Mouse (Mus musculus) lung, postnatal 14 days (tissue): ENCODE measurements around the gene Mad1l1.

Experiments
- DNase-seq: peaks from one replicate; pipeline ENCODE4 v3.0.0; 2021

Gene Mad1l1

DNA sequence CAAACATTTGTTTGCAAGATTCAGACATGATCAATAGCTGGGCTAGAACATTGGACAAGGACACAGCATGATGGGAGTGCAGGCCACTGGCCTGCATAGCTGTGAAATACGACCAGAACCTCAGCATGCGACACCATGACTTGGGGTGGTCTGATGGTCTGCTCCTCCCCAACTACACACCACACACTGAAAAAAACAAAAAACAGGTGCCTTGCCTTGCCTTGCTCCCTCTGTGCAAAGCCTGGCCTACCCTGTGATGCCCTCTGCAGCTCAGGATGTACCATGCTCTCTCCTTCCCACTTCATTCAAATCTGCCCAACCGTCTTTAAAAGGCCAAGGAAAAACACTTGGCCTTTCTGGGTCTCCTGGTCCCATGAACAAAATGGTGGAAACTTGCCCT lies 63.3 kb downstream of the Mad1l1 start:
- no peak for DNase-seq

DNA sequence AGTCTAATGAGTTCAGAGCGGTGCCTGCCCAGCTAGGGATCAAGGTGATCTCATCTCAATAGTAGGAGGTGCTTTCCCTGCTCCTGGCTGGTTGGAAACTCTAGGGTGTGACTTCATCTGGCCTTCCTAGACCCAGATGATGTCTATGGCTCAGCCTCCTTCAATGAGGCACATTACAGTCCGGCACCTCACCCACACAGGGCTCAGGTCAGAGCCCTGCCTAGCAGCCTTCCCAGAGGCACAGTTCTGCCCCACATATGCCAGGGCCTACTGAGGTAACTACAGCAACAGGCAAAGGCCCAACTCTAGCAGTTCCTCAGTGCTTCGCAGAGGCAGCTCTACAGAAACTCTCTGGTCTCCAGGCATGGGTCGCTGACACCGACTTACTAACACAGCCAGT lies 63.9 kb downstream of the Mad1l1 start:
- DNase-seq = no peak

DNA sequence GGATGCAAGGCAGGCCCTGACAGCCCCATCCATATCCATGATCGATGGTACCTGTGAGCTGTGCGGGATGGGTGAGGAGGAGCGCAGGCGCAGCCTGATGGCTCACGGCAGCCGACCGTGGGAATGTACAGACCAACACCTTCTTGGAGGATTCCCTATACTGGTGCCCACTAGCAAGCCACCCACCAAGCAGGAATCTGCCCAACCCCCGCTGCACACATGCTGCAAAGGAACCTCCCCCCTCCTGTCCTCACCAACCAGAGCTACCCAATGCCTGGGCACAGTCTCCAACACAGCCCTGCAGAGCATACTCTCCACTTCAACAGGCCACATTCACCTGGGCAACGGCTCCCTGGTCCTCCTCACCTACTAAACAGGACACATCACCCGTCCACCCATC lies 64.7 kb downstream of the Mad1l1 start:
- no peak for DNase-seq

DNA sequence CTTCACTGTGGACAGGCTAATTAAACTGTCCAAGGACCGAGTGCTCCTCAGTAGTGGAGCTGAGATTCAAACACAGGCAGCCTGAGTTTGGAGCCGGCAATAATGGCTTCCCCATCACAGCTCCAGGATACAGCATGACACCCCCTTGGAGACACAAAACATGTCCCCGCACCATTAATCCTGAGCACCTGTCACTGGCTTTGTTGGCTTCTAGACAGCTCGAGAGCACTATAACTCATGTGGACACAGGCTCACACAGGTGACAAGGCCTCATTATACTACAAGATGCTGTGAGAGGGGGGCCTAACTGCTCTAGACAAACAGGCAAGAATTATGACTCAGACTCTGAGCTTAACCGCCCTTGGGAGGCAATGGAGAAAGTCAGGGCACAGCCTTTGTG lies 66.1 kb downstream of the Mad1l1 start:
- DNase-seq = no peak

DNA sequence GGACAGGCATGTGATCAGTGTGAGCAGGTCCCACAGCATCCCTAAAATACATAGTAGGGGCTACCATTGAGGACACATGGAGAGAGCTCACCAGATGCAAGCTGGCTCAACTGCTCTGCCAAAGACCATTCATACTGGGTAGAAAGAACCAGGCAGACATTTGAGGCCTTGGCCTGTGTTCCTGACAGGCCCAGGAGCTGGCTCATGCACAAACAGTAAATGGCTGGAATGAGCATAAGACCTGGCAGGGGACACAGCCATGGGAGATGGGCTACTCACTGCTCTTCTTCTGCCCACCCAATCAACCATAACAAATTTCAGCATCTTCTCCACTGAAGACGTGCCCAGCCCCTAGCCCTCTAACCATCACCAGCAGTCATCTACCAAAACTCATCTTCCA lies 66.7 kb downstream of the Mad1l1 start:
- DNase-seq = no peak

DNA sequence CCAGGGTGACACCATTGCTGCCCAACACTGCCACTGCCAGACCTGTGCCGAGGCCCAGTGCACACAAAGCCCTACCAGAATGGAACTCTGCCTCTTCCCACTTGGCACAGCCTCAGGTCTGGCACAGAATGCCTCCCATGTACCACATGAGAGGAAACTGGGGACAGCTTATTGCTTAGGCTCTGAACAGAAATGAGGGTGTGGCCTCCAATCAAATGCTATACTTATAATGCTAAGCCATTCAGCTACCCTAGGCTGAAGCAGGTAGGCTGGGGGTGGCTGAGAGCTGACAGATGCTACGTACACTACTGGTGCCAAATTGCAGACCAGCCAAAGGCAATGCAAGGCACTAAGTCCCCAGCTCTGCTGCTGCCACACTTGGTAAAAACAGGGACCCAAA lies 69.4 kb downstream of the Mad1l1 start:
- DNase-seq = no peak

DNA sequence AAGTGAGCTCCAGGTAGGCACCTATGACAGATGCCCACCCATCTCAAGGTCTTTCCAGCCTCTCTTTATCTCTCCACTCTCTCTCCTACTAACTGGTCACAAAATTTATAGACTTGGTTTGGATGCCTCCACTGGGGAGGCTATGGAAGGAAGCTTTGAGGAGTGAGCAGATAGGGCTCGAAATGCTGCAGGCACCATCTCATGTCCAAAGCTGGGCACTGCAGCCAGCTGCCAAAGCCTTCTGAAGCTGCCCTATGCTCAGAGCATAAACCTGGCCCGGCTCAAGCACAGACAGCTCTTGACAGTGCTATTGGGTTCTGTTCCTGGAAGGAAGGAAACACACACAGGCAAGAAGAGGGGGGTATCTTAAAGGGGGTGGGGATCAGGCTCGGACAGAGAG lies 71.0 kb downstream of the Mad1l1 start:
- DNase-seq = no peak

DNA sequence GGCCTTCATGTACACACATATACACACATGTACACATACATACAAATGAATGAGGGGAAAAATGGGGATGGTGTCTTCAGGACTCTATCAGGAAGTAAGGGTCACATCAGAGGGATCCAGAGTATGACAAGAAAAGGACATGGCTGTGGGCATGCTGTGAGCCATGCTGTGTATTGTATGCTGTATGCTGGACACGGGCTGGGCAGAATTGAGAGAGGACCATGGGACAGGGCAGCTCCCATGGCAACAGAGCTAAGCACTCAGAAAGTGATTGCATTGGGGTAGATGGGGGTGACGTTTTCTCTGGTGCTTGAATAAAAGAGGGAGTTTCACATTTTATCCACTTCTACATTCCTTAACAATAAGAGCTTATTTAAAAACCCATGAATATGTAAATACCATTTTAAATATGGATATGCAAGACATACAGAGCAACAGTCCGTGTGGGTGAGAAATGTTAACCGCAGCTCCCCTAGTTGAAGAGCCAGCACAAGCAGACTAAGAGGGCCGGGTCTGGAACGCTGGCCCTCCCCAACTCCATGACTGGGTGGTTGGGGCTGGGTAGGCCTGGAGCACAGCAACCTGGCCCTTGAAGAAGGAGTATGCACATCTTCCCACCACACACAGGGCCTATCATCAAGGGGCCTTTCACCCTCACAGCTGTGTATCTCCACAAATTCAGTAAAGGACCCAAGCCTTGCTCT lies 71.8 kb downstream of the Mad1l1 start:
- no peak for DNase-seq

DNA sequence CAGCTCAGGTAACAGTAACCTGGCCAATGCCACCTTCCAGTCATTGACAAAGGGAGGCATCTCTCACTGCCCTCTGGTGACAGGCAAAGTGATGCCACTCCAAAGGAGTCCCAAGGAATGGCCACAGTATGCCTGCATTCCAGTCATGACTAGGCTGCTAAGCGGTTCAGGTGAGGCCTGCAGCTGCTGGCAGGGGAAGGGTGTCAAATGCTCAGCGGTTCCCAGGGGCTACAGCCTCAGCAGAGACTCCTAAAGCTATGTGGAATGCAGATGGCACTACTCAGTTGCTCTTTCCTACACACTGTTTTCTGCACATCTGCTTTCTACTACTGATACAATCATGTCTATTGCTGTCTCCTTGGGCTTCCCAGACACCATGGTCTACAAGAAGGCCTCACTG lies 73.3 kb downstream of the Mad1l1 start:
- no peak for DNase-seq

DNA sequence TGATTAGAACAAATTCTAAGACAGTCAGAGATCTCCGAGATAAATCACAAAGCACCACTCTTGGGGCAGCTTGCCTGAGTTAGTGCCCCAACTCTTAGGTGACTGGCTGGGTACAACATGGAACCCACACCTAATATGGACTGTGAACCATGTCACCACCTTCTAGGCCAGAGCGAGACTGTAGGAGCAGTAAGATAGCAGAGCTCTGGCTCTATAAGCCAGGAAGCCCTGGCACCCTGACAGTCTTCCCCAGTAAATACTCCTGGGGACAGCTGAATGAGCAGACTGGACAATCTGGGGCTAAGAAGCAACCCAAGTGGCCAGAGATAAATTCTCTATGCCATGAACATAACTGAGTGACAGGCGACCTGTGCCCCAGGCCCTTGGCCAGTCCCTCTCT lies 81.1 kb downstream of the Mad1l1 start:
- no peak for DNase-seq

DNA sequence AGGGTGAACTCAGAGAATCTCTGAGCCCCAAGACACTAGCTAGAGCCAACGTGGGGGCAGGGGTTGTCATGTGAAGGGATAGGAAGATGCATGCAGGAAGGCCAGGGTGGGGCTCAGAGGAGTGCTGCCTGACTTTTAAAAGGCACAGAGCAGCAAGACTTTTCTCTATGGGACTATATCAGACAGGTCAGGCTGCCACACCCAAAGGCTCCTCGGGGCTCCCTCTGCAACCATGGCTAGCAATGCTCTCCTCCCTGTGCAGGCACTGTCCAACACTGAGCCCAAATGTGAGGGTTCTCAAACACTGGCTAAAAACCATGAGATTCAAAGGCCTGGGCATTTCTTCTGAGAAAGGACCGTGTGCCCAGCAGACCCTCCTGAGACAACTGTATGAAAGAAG lies 82.5 kb downstream of the Mad1l1 start:
- no peak for DNase-seq

DNA sequence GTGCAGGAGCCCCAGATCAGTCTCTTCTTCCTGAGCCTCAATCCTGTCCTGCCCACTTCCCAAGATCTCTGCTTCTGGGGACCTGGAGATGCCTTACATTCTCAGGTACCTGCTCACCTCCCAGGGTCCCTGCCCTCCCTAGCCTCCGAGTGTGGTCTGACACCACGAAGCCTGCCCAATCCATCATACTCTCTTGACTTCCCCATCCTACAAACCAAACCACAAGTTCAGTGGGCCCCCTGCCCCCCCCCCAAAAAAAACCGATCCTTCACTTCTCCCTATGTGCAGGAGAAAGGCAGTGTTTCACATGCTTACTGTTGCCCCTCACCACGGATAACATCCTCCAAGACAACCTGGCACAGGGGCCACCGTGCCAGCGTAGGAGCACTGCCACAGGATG lies 90.5 kb downstream of the Mad1l1 start:
- DNase-seq = no peak

DNA sequence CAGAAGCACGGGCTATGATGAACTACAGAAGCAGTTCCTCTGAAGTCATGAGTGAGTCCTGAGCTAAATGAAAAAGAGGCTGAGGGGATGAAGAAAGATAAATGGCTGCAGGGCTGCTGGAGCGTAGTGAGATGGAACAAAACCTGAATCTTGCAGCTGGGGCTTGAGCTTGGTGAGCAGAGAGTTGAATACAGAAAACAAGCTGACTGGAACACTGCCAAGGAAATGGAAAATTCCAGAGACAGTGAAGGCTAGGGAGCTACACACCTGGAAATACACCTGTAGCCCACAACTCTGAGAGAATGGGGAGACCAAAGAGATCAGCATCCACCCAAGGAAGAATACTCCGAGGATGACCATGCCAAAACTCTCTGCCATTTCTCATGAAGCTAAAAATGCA lies 93.0 kb downstream of the Mad1l1 start:
- DNase-seq = no peak

DNA sequence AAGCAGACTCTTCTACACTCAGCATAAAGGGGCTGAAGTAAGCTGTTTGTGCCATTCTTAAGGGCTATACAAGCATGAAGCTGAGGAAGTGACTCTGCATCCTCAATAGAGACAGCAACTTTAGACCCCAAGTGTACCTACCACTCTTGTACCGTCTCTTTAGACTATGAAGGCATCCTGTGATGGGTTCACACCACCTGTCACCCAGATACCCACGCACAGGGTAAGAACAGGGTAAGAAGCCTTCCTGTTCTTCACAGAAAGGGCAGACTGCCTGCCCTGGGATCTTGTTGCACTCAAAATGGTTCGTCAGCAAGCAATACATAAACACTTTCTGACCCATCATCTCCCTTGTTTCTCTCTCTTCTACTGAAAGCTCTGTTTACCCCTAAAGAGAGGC lies 94.5 kb downstream of the Mad1l1 start:
- no peak for DNase-seq

DNA sequence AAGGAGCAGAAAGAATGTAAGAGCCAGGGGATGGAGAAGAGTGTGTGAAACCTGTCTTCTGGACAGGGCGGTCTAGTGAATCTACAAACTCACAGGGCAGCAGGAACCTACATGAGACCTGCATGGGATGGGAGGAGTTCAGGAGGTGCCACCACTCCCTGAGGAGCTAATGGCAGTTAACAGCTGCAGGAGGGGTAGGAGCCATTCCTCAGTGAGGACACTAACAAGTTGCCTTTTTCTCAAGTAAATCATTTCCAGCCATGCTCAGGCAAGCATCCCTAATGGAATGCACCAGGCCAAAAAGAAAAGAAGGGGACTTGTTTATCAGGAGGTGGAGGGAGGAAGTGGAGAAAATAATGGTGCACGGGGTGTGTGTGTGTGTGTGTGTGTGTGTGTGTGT lies 95.5 kb downstream of the Mad1l1 start:
- DNase-seq = no peak

DNA sequence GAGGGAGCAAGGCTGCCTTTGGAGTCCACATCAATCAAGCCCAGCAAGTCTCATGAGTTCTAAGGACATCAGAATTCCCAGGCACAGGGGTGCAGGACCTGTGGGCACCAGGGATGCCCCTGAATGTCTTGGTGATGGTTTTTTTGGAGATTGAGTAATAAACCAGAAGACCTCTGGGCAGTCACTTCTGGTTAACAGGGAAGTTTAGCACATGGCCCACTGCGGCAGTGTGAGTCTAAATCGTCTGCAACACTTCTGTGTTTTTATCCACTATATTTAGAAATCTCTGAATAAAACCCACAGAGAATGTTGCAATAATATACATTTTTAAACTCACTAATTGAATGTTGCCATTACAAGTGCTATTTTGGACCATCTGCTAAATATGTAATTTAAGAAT lies 96.2 kb downstream of the Mad1l1 start:
- no peak for DNase-seq

DNA sequence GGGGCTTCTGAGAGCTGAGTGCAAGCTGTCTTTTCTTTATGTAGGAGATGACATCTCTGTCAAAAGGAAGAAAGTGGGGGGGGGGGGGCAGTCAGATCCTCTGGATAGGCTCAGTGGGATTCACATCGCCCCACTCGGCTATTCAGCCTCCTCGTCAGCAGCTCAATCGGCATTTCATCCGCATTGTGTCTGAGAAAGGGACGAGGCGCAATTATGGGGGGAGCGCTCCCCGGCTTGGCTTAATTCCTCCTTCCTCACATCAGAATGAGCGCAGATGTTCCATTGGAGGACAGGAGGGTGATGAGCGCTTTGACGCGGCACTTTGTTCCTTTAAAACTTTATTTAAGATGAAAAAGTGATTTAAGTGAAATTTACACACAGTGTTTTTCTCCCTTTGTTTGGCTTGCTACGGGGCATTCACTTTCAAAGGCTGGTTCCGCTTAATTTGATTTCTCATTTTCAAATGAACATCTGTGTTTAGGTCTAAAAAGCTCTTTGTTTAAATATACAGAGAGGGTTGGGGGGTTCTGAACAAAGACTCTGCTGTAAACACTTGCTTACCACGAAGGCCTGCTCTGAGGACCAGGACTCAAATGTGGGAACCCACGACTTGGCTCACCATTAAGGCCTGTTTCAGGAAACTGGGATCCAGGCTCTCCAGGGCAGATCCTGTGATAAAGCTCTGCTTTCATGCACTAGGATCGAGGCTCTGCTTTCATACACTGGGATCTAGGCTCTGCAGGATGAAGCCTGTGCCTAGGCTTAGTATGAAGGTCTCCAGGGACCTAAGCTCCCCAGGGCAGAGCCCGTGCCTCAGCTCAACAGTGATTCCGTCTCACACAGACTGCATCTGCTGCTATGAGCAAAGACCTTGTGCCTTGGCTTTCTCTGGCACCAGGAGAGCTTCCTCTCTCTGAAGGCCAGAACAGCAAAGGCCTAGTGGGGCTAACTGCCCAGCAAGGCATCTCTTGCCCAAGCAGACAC lies 98.0 kb downstream of the Mad1l1 start:
- no peak for DNase-seq

DNA sequence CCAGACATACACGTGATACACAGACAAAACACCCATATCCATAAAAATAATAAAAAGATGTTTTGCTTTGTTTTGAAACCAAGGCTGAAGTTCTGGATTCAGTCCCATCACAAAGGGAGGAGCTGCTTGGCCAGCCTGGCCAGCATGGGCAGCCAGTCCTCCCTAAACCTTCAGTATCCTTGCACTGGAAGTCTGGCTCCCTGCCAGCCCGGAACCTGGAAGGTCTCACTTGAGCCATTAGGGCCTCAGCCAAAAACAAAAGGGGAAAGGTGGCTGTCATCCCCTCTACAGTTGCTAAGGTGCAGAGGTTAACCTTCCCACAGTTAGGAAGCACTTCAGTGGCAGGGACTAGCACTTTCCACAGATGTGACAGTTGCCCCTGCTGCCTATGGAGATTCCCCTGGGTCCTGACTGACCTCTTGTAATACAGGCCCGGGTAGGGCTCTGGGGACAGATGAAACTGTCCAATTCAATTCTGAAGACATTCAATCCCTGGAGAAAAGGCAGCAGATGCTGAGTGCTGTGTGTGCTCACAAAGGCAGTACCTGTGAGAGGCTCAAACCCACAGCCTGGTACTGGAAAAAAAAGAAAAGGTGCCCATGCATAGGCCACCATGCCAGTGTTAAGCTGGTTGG lies 100.2 kb downstream of the Mad1l1 start:
- DNase-seq = peak; percentile 20

DNA sequence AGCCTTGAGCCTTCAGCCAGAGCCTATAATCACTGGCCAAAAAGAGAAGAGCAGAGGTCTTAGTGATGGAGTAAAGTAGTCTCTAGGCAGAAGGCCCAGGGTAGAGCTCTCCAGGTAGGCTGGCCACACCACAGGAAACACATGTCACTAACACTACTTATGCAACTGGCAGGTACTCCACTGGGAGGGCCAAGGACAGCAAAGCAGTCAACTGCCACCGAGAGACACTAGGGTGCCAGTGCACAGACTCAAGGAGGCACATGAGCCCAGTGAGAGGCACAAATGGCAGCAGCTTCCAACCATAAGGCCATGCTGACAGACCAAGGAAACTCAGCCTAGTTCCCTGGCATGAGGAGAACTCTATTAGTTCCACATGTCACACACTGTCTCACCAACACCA lies 102.1 kb downstream of the Mad1l1 start:
- no peak for DNase-seq

DNA sequence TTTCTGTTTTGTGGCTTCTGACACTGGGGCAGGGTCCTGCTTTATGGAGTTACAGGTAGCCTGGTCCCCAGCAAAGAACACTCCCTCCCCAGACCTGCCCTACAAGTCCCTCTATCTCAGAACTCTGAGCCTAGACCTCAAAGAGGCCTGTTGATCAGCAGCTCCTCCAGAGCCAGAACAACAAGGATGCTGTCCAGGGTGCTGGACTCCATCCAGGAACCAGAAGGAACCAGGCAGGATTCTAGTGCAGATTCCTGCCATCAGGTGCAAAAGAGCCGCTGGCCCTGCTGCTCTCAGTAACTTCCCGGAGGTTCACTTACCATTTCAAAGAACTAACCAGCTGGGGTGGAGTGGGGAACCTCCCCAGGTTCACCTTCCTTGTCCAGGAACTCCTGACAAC lies 103.5 kb downstream of the Mad1l1 start:
- peak; percentile 22 for DNase-seq

DNA sequence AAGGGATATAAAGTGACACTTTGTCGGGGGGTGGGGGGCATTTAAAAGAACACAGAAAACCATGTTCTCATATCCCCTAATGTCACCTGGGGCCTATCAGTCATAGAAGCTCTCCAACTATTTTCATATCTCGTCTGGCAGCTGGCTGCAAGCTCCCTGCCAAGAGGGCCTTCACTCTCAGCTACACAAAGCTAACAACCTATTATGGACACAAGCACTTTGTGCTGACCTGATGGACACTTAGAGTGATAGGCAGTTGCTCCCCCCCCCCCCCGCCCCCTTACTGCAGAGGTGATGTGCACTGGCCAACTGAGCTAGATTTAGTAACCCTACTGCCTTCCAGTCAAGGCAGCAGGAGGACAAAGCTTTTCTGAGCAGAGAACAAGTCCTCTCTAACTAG lies 104.3 kb downstream of the Mad1l1 start:
- no peak for DNase-seq

DNA sequence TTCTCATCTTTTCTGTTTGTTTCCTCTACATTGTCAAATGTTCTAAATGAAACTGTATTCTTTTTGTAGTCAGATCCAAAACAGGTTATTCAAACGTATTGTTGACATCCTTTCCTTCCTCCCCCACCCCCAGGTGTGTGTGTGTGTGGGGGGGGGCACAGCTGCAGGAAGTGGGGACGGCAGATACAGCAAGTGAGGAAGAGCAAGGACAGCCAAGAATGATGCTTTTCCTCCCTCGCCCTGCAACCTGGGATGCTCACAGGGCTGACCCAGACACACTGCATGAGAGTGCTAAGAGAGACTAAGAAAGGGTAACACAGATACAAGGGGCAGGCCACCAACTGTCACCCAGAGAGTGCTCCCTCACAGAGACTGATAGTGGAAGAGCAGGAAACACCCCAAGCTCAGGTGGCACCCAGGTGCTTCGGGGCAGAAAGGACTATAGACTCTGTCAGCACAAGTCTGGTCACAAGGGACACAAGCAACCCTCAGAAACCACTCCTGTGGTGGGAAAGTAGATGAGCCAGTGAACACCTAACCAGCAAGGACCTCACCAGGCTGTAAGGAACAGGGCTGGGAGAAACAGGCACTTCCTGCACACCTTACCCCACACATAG lies 105.8 kb downstream of the Mad1l1 start:
- no peak for DNase-seq

DNA sequence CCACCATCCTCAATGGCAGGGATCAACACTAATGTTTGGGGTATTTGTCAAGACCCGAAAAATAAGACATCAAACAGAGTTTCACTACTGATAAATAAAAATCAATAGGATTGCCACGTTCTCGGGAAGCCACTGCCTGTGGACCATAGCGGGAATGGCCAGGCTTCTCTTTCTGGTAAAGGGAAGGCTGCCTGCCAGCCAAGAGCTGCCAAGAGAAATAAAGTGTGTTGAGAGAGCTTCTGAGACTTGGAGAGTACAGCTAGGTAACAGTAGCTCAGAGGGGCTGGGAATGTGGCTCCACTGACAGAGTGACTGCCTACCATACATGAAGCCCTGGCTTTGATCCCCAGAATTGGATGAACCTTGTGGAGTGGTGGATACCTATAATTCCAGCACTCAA lies 108.4 kb downstream of the Mad1l1 start:
- DNase-seq = no peak
